Mouse (Mus musculus) neutrophil, adult 5-6 weeks (primary cell): ENCODE measurements around the gene Myh10. TPM values are rescaled to one million over a fixed set of nuclear protein-coding genes. Genes with fewer than 3 reads are reported as not detected.

Experiments used
- ATAC-seq: fragments of 151-379, 151-347 bp; 2 replicates; pipeline ENCODE4 v1.8.0; 2017; ENCODE audit warnings: mild to moderate bottlenecking, moderate TSS enrichment; ENCODE audit not compliant: insufficient number of reproducible peaks, poor library complexity, low FRiP score, severe bottlenecking; ENCODE audit errors: extremely low read depth
- total RNA-seq: library from RNA; stranded (forward); fragments of 200-1000 nt; gene quantifications from 2 replicates; pipeline ENCODE4 v1.2.3, GENCODE M21; 2017

Myh10 gene
- total RNA-seq, 1 experiment from 2014 or later = not detected

DNA sequence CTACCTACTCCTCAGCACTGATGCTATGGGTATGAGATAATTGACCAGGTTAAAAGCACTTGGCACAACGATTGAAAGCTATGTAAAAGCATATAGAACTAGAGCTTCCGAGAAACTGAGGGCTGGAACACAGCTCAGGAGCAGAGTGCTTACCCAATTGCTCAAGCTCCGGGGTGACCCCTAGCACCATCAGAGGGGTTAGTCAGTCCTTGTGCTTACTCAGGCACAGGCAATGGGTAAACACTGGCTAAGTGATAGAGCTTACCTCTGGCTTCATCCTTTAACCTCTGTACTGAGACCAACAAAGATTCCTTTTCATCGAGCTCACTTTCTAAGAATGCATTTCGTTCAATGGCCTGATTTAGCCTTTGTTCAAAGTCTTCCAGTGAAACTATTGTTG, 148.2 kb downstream of the Myh10 start:
- ATAC-seq = no peak

DNA sequence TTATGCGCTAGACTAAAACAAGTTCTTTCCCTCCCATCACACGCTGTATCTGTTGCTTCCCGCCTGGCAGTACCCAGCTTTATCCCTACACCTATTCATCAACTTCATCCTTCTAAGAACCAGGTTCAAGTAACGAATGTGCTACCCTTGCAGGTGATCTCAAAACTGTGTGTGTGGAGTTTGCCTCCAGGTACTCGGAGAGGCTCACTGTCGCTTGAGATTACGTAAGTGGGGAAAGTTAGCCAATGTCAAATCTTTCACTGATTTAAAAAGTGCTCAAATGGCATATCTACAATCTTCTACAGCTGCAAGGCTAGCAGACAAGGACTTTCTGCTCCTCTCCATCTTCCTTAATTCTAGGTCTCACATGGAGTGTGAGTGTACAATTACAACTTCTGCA, 159.5 kb downstream of the Myh10 start:
- no peak for ATAC-seq

- ATAC-seq = no peak
These were observed 160.5 kb downstream of the Myh10 start for GRCm38 (mm10) chr11:68851644-68852485.

GRCm38 (mm10) chr11:68852486-68852901, 161.1 kb downstream of the Myh10 start:
- no peak for ATAC-seq

DNA sequence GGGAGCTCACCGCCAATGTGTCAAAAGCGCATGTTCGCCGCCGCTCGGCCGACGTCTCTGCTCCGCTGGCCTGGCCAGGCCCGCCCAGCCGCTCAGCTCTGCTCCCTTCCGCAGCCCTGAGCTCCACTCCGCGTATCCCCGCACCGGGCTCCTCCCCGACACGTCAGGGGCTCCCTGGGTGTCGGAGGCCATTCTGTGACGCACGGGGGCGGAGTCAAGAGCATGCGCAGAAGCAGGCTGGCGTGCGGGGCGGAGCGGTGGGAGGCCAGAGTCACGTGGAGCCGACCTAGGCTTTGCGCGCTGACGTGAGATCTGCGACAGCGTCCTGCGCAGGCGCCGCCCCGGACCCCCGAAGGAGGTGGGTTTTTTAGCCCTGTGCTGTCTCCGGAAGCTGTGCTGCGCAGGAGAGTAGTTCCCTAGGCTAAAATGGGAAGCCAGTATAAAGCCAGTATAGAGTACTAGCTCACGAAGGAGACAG, 161.6 kb downstream of the Myh10 start:
- peak; percentile 94 for ATAC-seq

GRCm38 (mm10) chr11:68853611-68854401, 162.4 kb downstream of the Myh10 start:
- peak; percentile 58; the same call in 1 of the 2 replicates for ATAC-seq

GRCm38 (mm10) chr11:68854621-68855020, 163.3 kb downstream of the Myh10 start:
- no peak for ATAC-seq

DNA sequence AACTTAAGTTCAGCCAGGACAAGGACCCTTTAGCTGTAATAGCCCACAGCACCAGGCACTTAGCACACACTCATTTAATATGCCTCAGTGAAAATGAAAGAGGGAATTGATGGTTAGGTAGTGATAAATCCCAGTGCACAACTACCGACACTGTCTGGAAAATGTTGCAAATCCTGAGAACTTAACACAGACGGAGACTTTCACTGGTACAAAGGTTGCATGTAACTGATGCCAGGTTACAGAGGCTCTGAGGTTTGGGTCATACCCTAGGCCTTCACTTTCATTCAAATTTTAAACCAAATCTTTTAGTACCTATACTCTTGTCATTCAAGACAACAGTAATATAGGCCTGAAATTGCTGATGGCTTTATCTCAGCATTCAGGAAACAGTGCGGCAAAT, 166.0 kb downstream of the Myh10 start:
- no peak for ATAC-seq

DNA sequence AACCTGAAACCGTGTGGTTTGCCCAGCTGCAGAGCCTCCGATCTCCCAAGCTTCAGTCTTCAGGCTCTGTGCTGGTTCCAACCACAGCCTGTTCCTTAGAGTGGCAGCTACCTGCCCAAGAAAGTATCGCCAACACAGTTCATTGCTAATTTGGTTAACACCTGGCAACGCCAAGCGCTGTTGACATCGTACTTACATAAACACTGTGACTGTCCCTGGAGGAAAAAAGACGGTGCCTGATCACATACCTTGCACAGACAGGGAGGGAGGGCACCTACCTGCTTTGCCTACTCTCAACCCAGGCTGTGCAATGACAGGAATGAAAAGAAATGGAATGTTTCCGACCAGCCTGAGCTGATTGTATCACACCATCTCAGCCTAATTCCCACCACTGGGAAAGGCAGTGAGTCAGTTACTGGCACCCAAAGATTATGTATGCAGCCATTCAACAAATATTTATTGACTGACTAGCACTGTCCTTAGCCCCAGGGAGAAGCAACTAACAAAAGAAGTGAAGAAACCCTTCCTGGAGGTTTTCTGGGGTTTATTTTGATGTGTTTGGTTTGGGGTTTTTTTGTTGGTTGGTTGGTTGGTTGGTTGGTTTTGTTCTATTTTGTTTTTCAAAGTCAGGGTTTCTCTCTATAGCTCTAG, 168.7 kb downstream of the Myh10 start:
- ATAC-seq = no peak

- no peak for ATAC-seq
These were observed 170.9 kb downstream of the Myh10 start for GRCm38 (mm10) chr11:68862260-68862659.

GRCm38 (mm10) chr11:68863631-68864091, 172.3 kb downstream of the Myh10 start:
- ATAC-seq = peak; percentile 82

DNA sequence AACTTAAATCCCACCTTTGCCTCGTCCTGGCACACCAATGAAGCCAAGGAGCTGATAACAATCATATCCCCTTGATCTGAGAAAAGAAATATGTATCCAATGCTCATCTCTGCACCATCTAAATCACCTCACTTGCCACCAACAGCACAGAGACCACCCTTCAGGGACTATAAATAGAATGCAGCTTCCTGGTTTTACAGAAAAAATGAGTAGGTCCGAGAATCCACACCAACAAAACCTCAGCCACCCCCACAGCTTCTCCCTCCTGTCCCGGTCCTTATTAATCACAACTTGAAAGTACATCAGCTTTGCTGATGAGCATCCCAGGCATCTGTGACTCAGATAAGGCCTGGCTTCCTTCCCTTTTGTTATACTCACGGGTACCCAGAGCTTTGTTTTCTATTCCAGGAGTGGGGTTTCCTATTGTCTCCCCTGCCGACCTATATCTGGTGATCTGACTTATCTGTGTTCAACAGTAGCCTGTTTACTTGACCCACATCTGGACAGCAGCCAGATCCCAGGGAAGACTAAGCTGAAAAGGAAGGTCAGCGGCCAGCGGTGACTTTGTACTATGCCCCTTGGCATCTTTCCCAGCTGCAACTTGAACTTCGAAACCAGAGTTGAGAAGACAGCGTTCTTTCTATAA, 173.3 kb downstream of the Myh10 start:
- ATAC-seq = no peak

Other genes starting within 250 kb of the Myh10 start
- 28.7 and 31.0 TPM in 2 replicates for gene Pik3r6, start 188.5 kb upstream of the Myh10 start, total RNA-seq
- gene Mfsd6l, start 135.4 kb upstream of the Myh10 start, total RNA-seq = 0.74 and 1.4 TPM in 2 replicates
- gene Ccdc42, start 104.5 kb upstream of the Myh10 start, total RNA-seq = not detected in 2 replicates
- gene Ndel1, start 180.3 kb downstream of the Myh10 start, total RNA-seq = 179 and 227 TPM in 2 replicates
- not detected in 2 replicates for gene Rnf222, start 197.0 kb downstream of the Myh10 start, total RNA-seq
- gene Rpl26, start 210.0 kb downstream of the Myh10 start, total RNA-seq = 2,315 and 2,386 TPM in 2 replicates
- not detected in 2 replicates for gene Odf4, start 235.5 kb downstream of the Myh10 start, total RNA-seq